Mouse (Mus musculus): ENCODE results near the gene Asb15.

- TF ChIP-seq CTCF (IDR thresholded peaks at IDR 0.05) (no peak), POLR2A (IDR thresholded peaks at IDR 0.05; ENCODE audit: insufficient read depth, low read depth, low read length) (no peak), EP300 (IDR thresholded peaks at IDR 0.05; ENCODE audit: insufficient read depth, low read depth, low read length) (no peak)
These were observed 81.6 kb downstream of the Asb15 start for GRCm38 (mm10) chr6:24609531-24609930.
